Mouse (Mus musculus) monocyte, adult 2 months (primary cell): ENCODE data around the gene Exoc4.

ENCODE experiments used
- DNase-seq, 2 experiments: peaks; one replicate each; pipeline ENCODE4 v3.0.0; 2022; ENCODE audit warnings: low spot score in 2 of 2, low read depth in 1 of 2

Exoc4 gene

DNA sequence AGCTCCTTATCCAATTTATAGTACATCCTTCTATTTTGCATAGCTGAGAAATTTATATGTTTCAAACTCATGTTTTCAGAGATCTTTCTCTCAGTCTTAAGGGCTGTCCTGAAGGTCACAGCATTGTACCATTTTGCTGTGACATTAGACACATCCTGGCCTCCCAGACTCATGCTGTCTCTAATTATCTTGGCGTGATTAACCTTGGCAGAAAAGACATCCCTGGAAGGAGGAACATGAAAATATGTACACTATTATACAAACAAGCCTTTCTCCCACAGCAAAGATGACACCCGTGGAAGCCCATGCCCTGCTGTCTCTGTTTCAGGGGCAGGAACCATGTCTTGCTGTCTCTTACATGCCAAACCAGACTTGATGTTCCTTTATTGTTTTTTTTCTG is 59.8 kb downstream of the Exoc4 start:
- DNase-seq = no peak

DNA sequence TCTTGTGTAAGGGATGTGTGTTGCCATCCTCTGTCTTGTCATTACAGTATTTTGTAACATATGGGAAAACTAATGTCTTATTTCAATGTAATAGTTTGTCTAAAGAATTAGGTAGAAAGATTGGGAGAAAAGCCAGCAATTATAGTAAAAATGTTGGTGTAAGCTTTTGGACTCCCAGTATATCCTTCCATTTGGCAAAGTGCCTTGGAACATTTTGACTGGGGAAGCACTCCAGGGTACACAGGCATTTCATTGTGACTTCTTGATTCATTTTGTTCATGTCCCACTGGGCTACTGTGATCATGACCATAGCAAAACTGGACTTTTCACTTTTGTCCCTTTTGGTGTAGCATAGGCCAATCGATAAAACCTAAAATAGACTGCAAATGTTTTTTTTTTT is 61.6 kb downstream of the Exoc4 start:
- no peak for DNase-seq

DNA sequence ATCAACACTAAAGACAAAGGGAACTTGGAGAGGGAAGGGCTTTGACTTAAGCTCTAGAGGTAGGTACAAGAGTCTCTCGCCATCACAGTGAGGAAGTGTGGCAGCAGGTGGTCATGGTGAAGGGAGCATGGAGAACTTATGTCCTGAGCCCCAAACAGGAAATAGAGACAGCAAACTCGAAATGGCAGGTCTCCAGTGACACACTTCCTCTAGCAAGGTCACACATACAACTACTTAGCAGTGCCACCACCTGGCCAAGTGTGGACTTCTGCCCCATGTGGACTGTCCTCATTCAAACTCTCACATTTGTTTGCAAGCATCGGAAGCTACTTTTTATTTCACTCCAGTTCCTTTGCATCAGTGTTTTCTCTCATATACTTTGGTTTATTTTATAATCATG is 74.0 kb downstream of the Exoc4 start:
- no peak for DNase-seq

DNA sequence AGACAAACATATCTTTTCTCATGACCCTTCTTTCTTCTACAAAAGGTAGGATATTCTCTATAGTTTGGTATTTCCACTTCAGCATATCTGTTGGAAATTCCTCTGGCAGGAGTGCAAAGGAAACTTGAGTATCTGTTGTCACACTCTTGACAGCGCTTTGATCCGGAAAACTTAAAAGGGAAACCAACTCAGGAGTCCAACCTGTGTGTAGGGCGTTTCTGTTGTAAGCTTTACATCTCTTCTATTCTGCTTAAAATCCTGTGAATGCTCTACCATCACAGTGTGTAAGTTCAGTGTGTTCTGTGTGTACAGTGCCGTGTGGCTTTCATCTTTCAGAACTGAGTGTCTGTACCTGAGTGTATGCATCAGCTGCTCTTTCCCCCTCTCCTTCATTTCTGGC is 74.5 kb downstream of the Exoc4 start:
- no peak for DNase-seq

DNA sequence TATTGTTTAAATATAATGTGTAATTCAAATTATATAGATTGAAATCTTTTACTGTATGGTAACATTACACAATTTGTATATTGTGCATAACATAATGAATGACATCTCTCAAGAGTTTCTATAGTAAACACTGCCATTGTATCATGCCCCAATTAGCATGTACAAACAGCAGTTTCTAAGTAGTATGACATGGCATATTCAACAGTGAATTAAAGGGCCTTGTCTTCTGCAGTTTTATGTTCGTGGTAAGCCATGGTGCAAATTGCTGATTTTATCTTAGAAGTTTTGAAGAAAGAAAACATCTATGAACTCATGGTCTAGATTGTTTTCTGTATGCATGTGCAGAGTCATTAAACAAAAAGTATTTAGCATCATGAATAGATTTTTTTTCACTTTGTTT is 79.4 kb downstream of the Exoc4 start:
- no peak for DNase-seq

DNA sequence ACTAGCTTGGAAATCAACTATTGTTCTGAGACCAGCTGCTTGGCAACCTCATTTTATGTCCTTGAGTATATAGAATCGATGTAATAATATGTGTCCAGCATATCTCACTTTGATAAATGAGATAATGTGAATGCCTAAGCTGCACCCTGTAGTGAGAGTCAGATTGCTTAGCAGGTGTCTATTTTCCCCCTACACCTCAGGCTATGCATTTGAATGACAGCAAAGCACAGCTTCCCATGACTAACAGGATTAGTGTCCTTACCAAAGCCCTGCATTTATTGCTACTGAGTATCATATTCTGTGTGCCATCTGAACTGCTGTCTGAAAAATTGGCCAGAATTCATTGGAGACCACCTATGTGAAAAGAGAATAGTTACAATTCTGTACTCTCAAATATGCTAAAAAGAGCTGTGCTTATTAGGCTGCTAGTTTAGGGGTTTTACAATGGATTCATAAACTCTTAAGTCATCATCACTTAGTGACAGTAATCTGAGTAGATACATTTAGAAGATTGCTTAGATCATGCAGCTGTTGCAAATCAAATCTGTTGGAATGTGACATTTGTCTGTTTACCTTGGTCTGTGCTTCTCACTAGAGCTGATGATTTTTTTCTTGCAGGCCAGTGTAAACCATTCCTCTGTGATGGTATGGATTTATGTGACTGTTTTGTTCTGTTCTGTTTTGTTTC is 98.3 kb downstream of the Exoc4 start:
- DNase-seq = no peak

DNA sequence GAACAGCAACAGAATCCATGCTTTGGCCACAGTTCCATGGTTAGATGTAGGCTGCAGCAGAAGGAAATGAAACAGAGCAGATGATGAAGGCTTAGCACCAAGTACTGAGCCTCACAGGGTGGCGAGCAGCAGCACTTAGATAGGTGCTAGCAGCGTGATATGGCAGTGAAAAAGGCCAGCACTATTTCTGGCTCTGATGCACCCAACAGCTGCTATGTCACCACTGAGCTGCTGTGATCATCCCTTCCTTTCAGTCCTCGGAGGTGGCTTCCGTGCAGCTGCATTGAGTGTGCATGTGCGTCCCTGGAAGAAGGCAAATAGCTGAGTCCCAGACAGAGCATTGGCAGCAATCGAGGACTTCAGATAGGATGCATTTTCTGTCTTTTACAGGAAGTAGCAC is 112.7 kb downstream of the Exoc4 start:
- DNase-seq = no peak

DNA sequence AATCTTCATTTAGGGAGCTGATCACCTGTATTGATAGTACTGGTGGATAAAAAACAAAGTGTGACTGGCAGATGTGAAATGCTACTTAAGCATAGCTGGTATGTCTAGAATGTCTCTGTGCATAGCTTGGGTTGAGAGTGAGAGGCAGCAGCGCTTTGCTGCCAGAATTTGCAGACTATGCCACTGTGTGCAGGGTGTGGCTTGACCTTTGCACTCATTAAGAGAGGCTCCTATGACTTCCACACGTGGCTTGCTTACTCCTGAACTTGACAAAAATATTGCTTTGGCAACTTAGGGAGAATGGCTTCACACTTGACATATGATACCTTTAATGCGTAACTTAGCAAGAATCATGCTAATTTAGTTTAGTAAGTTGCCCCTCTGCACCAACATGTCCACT is 131.6 kb downstream of the Exoc4 start:
- no peak for DNase-seq

DNA sequence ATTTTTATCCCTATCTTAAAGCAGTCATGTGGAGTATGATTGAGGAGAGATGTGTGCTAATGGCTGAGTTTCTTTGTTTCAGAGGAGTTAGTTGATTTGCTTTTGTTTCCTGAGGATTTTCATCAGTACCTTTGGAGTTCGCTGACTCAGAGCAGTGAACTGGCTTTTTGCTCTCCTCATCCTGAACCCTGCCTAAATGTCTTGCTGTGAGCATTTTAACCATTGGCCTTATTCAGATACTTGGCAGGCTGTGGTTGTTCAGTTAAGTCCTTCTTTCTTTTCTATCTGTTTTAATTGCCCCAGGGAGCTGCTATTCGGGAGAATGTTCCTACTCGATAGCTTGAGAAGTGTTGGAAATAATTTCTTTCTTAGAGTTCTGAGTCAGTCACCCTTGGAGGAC is 133.3 kb downstream of the Exoc4 start:
- no peak for DNase-seq

DNA sequence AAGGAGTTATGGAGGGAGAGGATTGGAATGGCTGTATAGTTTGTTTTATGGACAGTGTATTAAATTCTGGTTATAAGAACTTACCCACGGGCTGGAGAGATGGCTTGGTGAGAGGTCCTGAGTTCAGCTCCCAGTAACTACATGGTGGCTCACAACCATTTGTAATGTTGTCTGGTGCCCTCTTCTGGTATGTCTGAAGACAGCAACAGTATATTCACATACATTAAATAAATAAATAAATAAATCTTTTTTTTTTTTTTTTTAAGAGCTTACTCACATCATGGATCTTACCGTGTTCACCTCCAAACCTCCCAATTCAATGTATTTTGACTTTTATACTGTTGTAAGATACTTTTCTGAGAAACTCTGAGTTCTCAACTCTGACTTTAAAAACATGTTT is 143.1 kb downstream of the Exoc4 start:
- no peak for DNase-seq

DNA sequence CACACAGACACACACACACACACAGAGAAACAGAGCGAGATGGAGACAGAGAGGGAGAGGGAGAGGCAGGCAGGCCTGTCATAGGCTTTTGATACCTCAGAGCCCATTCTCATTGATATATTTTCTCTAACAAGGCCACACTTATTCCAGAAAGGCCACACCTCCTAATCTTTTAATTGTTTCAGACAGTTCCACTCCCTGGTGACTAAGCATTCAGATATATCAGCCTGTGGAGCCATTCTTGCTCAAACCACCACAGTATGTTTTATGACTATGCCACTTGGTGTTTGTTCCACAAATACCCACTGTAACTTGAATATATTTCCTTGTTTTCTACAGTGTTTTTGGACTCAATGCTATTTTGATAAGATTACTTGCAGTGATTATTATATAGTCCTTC is 150.6 kb downstream of the Exoc4 start:
- no peak for DNase-seq

DNA sequence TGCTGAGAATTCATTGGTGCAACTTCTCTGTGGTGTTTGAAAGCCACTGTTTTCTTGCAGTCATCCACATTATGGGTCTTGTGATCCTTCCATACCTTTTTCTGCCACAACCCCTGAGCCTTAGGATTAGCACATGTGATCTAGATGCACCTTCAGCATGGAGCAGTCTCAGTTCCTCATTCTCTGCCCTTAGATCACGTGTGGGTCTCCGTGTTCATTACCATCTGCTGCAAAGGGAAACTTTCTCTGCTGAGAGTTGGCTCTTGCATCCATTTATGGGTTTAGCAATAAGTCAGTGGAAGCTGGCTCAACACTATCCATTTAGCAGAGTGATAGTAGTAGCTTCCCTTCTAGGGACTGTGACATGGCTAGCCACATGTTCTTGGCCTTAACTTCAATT is 152.3 kb downstream of the Exoc4 start:
- peak; percentile 2 to 7 for DNase-seq

DNA sequence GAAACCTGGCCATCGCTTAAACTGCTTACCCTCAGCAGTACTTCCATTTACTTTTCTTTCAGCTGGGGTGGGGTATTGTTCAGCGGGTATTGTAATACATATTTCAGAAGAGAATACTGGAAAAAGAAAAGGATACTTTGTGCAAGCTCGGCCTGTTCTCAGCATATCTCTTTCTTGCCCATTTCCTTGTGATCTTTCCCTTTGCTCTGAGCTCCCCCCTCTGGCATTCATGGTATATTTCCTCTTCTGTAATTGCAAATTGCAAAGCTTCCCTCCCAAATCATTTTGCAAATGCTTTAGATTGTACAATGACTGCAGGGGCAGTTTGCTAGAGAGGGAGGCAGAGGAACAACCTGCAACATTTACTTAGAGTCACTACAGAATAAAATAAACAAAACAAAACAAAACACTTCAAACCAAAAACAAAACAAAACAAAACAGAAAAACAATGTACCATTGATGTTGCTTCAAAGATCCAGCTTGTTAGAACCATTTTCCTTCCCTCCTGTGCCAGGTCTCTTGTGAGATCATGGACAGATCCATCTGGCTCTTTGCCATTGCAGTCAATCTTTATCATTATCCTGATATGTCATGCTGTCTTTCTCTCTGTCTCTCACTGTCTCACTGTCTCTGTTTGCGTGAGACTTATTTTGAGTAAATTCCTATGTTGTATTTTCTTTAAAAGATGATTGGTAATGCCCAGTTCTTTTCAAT is 156.8 kb downstream of the Exoc4 start:
- no peak for DNase-seq

DNA sequence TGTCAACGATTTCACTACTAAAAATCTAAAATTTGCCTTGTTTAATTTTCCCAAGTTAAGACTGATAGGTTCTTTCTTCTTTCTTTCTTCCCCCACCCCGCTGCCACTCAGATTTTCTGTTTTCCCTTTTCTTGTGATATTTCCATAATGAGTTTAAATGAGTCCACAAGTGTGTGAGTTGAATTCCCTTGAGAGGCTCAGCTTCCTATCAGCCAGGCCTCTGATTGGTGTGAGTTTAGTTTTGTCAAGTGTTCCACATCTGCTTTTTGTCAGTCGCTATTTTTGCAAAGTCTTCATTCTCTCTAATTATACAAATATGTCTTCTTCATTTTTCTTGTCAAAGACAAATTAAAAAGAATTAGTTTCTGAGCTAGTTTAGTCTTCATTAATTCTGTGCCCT is 160.7 kb downstream of the Exoc4 start:
- no peak for DNase-seq

DNA sequence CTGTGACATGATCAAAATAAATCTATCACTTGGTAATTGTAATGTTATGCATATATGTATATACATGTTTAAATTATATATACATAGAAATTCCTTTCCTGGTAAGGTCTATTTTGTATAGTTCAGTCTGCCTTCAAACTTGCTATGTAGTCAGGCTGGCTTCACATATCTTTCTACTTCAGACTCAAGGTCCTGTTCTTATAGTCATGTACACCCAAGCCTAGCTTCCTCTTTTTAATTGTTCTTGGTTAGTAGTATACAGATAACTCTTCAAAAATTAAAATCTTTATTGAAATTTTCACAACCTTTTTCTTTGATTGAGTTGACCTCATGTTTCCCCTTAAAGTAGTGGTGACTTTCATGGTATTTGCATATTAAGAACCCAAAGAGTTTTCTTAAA is 176.1 kb downstream of the Exoc4 start:
- DNase-seq = no peak

DNA sequence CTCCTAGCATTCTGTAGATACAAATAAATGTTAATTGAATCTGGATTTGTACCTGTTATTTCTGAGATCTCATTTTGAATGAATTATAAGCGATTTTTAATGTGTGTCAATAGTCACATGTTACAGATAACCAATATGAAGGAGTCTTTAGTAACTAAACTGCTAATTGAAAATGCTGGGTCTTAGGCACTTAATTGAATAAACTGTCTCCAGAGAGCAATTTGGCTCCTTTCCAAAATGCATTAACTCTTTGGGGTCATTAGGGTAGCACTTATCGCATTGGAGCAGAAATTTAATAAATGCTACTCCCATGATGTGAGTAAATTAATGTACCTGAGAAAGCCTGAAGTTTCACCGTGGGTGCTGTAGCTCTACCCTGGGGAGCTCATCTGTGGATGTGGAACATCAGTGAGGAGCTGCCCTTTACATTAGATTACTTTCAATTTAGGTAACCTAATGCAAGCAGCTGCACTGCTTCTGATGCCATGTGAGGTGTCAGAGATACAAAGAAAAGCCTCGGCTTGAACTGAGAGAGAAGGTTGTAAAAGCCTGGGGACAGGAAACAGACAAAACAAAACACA is 182.4 kb downstream of the Exoc4 start:
- DNase-seq = no peak

DNA sequence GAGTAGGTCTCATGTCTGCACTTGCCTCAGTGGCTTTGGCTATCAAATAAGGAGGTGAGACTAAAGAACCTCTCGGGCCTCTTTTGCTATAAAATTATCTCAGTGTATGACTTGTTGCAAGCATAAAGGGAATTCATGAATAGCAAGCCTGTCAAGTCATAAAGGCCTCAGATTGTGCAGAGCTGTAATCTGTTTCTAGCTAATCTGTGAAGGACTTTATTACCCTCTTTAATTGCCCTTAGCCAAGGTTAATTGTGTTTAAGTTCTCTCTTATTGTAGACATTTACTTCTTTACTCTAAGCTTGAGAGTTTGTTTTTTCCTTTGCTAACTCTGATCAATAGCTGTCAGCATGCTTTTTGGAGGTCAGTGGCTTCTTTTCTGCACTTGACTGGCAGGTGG is 191.6 kb downstream of the Exoc4 start:
- no peak for DNase-seq

DNA sequence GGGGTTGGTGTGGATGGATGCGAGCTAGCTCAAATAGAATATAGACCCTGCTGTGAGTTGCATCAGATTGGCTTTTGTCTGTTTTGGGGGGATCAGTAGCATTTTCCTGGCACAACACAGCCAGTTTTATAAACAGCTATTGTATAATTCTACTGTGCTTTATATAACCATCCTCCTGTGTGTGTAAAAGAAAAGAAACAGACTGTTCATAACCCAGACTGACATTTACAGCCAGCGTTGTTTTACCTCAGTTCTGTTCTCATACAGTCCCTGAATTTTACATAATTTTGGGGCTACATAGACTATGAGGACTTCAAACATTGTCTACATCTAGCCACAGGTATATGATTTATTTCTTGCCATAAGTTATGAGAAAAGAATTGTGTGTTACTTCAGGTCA is 204.9 kb downstream of the Exoc4 start:
- no peak for DNase-seq

DNA sequence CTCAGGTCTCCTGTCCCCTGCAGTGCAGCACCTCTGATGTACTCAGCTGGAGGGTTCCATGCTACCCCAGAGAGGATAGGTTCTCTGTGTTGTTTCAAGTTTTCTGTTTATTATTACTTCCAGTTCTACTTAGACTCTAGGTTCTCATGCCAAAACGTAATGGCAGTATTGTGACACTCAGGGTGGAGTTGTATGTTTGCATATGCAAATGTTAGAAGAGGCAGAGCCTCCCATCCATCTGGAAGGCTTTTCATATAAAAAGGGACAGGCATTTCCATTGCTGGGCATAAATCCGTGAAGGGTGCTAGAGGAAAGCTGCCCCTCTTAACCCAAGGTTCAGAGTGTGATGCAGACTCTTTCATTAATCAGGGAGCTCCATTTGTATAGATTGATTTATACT is 205.5 kb downstream of the Exoc4 start:
- DNase-seq = no peak

DNA sequence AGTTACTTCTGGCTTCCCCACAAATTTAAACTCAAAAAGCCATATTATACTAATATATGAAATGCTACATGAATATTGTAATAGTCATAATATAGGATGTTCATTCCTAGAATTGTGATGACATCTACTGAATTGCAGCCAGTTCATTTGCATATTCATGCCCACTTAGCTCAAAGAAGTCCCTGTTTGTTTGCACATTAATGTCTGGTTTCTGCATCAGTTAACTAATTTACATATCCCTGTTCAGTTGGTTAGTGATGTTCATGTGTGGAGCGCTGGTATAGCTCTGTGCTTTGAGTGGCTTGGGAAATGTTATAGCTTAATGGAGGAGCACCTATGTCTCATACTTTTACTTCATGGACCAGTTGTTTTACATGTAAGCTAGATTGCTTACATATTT is 206.4 kb downstream of the Exoc4 start:
- DNase-seq = no peak

DNA sequence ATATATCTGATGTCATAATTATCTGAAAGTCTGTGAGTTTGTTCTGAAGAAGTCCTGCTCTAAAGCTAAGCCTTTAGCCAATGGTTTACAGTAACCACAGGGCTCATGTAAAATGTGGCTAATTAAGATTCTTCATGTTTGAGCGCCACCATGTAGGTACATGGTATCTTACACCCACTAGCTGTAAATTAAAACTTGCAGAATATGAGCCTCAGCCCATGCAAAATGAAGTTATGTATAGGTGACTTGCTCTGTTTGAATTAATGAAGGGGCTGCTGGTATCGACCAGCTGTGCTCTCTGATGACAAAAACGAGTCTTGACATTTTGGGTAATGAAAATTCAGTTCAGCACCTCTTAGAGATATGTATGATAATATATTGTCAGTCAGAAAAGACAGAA is 216.0 kb downstream of the Exoc4 start:
- DNase-seq = no peak

DNA sequence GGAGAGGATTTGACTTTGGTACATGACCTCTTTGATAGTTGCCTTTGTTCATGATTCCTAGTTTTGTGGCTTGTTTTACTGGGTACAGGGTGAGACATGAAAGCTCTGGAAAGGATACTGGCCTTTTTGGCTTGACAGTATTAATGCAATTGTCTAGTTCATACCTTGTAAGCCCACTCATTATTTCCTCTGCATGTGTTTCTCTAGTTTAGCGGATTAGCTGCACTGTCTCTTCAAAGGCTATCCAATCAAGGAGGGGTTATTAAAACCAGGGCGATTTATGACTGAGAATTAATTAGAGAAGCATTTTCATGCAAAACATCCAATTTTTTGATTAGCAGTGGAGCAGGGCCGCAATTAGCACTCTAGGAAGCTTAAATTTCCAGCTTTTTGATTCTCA is 216.5 kb downstream of the Exoc4 start:
- no peak for DNase-seq
